Mouse (Mus musculus) erythroblast, adult 5-6 weeks (primary cell): ENCODE results near the gene Vamp2. TPM values are rescaled to one million over a fixed set of nuclear protein-coding genes. Genes with fewer than 3 reads are reported as not detected.
"Not testable (repeated sequence)": the region's sequence is repeated elsewhere in the genome, so short reads cannot be mapped to it uniquely, and the experiment has no call there.

Source experiments
- ATAC-seq: replicated peaks from 2 replicates; pipeline ENCODE4 v1.8.0; 2016; ENCODE audit warnings: moderate number of reproducible peaks, mild to moderate bottlenecking, moderate TSS enrichment, inconsistent platforms; ENCODE audit not compliant: poor library complexity, low FRiP score, severe bottlenecking
- total RNA-seq, 2 experiments: library from RNA; stranded (forward) in 1 of 2; stranded (reverse) in 1 of 2; fragments of 150-400 nt in 1 of 2; fragments of 200-764, 138-1000 nt in 1 of 2; gene quantifications; 2 replicates each; pipeline versions ENCODE4 v1.2.3 to v1.2.4; 2015 to 2017; ENCODE audit warnings: low replicate concordance in 2 of 2

The Vamp2 gene
- total RNA-seq, 2 experiments from 2014 or later = 12.4 to 50.3 TPM

DNA sequence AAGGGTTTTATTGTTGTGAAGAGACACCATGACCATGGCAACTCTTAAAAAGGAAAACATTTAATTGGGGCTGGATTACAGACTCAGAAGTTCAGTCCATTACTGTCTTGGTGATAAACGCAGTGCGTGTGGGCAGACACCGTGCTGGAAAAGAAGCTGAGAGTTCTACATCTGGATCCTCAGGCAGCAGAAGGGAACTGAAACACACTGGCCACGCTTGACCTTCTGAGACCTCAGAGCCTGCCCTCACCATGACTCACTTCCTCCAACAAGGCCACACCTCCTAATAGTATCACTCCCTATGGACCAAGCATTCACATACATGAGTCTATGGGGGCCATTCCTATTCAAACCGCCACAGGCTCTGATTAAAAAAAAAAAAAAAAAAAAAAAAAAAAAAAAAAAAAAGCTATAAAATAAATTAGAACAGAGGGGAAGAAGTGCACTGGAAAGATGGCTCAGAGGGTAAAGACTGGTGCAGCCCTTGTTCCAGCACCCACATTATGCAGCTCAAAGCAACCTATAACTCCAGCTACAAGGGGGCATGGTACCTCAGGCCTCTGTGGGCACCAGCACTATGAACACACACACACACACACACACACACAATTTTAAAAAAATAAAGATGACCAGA, 9.4 kb upstream of the Vamp2 start:
- ATAC-seq = no peak

DNA sequence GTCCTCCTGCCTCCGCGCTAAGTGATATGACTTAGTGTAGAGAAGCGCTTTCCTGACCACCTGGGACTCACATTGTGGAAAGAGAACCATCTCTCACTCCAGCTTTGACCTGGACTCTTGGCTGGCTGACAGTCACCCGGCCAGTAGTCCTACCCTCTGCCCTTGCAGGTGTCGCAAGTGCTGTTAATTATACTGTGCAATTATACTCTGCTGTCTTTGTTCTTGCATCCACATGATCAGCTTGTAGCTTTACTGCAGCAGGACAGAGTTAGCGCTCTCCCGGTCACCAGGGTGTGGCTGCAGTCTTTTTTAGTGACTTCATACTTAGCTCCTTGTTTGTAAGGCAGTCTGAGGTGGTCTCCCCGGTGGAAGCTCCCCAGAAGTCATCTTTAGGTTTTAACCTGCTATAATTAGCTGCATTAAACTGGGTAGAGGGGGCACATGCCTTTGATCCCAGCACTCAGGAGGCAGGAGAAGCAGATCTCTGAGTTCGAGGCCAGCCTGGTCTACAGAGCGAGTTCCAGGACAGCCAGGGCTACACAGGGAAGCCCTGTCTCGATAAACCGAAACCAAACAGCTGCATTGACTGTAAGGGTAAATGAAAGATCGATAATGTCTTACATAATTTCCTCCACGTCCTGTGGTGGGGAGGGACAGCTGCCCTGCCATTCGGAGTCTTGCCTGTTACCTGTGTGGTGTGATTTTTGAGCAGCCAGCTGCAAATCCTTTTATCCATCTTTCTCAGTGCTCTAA, 8.0 kb upstream of the Vamp2 start:
- no peak for ATAC-seq

DNA sequence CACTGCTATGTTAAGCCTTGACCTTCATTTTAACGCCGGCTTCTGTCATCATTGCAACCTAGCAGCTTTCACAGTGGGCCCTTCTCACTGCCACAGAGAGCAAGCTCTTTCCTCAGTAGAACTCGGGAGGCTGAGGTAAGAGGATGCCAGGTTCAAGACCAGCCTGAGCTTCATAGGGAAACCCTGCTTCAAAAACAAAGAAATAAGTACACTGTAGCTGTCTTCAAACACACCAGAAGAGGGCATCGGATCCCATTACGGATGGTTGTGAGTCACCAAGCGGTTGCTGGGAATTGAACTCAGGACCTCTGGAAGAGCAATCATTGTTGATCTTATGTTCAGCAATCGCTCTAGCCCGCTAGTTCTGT, 7.5 kb upstream of the Vamp2 start:
- ATAC-seq = no peak

DNA sequence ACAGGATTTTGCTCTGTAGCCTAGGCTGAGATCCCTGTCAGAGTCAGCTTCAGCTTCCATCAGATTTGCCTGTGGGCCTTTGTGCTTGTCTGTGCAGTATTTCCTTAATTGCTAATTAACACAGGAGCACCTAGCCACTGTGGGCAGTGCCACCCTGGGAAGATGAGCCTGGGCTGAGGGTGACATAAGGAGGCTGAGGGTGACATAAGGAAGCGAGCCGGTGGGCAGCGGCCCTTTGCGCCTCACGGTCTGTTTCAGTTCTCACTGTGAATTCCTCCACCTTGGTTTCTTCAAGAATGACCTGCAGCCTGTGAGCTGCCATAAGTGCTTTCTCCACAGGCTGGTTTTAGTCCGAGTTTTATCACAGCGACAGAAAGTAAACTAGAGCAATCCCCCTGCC, 6.7 kb upstream of the Vamp2 start:
- ATAC-seq = no peak

DNA sequence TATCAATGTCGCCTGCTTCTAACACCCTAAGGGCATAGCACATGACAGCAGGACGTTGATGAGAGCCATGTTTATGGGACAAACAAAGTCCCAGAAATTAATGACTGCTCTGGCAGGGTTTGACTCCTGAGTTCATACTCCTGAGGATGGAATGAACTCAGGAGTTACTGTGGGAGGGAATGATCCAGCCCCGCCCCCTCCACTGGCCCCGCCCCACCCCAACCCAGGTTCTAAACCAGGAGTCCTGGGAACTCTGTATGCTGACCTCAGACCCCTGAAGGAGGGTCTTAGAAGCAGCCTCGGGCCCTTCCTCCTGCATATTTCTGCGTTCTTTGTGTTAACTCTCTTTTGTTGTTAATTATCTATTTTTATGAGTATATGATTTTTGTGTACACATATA, 2.7 kb upstream of the Vamp2 start:
- no peak for ATAC-seq

DNA sequence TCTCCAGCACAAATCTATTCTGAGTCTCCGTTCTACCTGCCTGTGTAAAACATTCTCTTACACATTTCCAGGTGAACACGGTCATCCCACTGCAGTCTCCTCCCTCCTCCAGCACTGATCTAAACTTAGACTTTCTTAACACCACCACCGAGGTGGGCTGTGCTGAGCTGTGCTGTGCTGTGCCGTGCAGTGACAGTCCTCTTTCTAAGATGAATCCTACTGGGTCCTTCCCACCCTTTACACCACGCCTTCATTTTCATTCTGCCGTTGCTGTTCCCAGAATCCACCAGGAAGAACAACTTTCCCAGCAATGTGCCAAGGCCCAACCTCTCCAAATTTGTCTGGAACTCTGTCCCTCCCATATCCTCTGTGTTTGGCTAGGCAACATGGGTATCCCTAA, 1.9 kb upstream of the Vamp2 start:
- no peak for ATAC-seq

DNA sequence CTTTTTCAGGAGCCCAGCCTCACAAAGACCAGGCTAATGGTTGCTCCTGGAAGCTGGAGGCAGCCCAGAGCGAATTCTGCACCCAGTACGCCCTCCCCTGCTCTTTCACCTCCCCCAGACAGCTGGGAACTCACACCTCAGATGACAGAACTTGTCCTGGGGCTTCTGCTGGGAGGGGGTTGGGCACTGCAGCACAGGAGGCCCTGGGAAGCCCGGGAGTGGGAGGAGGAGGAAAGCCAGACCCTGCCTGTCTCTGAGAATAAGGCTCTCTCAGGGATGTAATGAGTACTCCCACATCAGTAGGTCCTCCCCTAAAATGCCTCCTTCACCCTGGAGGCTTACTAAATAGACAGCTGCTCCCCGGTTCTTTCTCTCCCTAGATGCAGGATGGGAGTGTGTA, 1.2 kb upstream of the Vamp2 start:
- no peak for ATAC-seq

DNA sequence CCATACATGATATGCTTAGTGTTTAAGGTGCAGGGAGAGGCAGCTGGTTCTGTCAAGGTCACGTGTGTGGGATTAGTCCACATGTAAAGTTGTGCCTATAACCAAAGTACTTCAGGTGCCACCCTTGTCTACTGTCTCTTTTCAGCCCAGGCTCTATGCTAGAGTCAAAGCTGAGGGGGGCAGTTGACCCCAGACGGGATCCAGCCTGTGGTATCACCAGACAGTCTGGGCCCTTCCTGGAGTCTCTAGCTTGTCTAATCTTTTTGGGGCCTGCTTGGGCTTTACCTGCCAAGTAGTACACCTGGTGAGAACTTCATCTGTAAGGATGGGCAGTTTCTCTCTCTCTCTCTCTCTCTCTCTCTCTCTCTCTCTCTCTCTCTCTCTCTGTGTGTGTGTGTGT, 693 bp upstream of the Vamp2 start:
- ATAC-seq = no peak

DNA sequence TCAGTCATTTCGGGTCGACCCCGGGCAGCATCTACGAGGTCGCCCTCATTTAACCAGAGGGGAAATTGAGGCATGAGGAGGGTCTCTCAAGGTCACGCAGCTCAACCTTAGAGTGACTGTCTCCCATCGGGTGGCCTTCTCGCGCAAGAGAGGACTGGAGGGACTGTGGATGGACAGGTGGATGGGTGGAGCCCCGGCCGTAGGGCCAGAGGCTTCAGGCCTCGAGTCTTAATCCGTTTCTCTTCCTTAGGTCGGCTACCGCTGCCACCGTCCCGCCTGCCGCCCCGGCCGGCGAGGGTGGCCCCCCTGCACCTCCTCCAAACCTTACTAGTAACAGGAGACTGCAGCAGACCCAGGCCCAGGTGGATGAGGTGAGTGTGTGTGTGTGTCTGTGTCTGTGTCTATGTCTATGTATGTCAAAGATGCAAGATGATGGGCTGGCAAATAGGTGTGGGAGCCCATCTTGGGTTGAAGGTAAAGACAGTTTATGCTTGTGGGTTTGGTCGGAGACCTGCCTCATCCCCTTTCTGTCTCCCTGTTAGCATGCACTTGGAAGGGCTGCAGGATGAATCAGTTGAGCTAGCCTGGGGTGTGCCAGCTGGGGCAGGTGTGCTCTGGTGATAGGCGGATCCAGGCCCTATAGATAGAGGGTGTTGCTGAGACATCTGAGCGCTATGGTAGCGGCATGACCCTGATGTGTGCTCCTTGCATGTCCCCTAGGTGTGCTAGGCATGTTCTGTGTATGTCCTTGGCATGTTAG, 746 bp downstream of the Vamp2 start:
- peak; percentile 86 for ATAC-seq

DNA sequence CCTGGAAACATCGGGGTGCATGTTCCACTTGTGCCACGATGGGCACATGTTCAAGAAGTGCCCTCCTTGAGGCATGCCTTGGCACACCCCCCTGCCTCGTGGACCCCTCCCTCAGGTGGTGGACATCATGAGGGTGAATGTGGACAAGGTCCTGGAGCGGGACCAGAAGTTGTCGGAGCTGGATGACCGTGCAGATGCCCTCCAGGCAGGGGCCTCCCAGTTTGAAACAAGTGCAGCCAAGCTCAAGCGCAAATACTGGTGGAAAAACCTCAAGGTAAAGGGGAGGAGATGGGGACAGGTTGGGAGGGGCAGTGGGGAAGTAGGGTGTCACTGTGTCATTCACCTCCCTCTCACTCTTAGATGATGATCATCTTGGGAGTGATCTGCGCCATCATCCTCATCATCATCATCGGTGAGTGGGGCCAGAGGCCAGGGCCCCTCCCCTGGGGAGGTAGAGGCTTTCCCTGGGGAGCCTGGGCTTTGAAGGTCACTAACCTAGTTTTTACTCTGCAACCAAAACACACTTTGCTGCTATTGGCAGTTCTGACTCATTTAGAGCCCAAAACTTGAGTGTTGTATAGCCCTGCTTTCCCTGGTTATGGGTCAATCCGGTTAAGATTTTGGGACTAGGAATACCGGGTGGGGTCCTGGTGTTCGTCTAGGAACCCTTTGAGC, 1.5 kb downstream of the Vamp2 start:
- peak; percentile 12 for ATAC-seq

DNA sequence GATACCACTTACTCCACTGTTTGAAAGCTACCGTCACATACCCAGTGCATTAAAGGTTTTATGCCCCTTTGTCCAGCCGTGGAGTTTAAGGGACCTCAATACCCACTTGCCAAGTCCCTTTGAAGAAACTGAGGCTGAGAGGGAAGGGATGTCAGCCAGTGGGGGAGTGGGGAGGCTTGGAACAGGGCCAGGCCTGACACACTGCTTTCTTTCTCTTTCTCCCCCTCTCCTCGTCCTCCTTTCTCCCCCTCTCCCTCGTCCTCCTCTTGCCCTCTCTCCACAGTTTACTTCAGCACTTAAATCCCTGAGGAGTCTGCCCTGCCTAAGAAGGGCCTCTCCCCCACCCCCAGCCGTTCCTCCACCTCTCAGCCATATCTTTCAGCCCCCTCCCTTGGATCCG, 2.1 kb downstream of the Vamp2 start:
- no peak for ATAC-seq

DNA sequence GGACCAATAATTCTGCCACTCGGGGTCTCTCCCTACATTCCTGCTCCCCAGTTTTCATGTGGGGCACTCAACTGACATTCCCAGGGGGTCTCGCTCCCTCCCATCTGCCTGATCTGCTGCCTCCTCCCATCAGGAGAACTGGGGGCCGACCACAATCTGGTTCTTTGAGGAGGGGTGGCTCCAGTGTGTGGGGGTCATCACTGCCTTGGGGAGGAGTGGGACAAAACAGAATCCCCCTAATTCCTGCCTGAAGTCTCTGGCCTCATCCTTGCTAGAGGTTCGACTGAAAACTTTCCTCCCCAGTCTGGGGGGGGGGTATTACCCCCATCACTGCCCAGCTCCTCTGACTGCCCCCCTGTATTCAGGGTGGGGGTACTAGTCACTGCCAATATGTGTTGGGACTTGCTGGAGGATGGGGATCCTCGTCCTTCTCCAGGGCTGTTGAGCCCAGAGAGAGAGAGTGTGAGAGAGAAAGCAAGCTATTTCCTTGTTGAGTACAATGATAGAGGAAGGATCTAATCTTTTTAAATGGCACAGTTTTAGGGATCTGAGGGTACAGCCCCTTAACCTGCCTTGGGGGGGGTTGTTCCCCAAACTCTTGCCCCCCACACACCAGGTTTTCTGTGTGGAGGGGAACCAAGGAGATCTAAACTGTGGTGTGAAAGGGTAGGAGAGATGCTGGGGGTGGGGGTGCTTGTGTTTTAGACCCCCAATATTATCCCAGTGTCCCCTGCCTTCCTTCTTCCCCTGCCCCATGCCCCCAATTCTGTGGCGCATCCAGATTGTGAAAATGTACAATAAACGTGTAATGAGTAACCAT, 3.5 kb downstream of the Vamp2 start:
- ATAC-seq = no peak

DNA sequence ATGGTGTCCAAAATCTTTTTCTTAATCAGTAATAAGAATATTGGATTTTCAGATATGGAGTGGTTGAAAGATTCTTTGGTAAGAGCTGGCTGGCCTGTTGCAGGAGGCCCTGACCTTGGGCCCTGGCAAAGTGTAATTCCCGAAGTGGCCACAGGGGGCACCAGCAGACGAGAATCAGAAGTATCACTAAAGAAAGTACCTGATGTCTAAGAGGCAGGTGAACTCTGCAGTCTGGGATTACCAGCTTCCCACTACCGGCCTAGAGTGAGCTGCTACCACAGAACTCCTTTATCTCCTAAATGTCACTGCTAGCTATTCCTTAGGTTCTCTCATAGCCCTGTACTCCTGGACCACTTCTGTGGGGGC, 4.1 kb downstream of the Vamp2 start:
- ATAC-seq = no peak

DNA sequence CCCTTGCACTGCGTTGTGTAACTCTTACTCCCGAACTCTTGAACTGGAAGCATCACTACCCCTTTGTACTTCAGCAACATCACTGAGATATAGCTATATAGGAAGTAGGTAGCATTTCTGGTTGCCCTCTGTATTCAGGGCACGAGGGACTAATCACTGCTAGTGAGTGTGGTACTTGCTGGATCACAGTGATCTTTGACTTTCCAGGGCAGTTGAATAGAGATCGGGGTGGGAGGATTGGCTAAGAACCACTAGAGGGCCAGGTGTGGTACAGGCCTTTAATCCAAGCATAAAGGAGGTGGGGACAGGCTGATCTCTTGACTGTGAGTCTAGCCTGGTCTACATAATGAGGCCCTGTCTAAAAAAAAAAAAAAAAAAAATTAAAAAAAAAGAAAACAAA, 4.6 kb downstream of the Vamp2 start:
- no peak for ATAC-seq

DNA sequence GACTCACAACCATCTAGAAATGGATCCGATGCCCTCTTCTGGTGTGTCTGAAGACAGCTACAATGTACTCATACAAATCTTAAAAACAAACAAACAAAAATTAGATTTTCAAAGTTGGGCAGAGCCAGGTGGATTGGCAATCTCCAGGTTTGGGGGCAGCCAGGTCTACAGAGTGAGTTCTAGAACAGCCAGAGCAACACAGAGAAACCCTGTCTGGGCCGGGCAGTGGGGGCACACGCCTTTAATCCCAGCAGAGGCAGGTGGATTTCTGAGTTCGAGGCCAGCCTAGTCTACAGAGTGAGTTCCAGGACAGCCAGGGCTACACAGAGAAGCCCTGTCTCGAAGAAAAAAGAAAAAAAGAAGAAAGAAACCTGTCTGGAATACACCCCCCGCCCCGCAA, 5.6 kb downstream of the Vamp2 start:
- ATAC-seq = not testable (repeated sequence)

DNA sequence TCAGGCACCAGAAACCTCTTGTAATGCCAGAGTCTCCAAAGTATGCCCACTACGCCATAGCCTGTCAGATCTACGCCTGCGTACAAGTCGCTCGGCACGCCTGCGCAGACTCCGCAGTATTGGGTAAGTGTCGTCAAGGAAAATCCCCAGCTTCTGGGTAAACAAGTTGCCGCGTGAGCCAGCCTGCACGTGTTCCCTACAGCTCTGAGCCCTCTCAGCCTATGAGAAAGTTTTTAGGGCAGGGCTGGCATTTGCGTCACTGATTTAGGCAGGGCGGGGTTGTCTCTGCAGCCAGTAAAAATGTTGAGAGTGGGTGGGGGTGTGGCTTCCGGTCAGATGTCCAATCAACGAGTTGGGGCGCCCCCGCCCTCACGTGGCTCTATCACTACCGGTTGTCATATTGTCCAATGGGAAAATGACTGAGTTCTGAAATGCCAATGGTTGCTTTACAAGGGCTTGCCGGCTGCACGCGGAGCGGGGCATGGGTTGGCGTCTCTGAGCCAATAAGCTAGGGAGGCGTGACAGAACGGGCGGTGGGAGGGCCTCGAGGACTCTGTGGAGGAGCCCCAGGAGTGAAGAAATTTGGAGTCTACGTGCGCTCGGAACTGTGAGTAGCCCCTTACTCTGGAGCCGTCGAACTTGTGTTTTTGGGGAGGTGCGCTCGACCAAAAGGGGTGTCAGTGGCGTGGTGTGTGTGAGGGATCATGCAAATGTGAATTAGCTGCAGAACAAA, 6.6 kb downstream of the Vamp2 start, which contains the start of gene Per1:
TSS of gene Per1 (plus strand) at position 521 of the 733 bp plus-strand sequence.
- peak; percentile 70 for ATAC-seq

DNA sequence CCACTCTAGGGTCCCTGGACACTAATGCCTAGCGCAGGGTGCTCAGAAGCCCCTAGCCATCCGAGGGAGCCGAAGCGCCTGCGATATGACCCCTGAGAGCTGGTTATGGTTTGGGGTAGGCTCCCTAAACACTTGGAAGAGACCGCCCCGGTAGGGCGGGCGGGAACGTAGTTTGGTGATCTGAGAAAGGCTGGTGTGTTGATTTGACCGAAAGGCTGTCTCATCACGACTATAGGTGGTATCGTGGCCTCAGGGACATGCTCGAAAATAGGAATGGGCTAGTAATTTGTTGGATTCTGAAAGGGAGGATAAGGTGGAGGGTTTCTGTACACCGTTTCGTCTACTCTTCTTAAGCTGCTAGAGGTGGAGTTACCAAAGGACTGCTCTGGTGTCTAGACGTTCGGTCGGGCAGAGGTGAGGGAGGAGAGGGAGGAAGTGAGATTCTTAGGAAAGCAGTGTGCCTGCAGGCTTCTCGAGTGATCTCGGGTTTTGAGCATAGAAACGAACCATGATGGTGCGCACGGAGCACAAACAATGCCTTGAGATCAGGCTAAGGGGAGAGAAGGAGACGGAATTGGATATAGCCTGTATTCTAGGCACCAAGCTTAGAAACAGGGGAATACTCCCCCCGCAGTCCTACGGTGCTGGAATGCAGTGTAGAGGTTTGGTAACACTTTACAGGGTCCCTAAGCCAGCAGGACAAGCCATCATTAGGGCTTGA, 7.4 kb downstream of the Vamp2 start:
- ATAC-seq = no peak

DNA sequence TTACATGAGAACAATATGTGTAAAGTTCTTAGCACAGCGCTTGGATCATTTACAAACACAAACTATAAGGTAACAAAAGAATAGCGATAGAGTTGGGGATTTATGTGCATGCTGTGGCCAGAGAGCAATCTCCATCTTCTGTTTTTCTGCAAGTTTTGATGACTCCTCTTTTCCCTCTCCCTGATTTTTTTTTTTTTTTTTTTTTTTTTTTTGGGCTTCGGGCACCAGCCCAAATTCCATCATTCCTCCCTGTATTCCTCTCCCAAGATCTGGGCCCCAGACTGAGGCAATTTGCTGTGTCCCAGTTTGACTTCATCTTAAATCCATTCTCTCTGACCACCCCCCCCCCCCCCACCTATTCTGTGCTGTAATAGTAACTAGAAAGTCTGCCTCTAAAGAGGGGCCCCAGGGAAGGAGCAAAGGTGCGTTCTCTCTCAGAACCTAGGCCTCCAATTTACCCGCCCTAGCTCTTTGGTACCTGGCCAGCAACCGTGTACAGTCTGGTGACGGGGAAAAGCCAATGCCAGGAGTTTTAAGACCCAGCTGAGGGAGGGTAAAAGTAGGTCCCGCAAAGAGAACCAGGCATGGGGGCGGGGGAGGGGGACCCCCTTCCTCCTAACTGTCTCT, 8.2 kb downstream of the Vamp2 start:
- no peak for ATAC-seq
